Mouse (Mus musculus): ENCODE results near the gene Usp50.

The Usp50 gene

GRCm38 (mm10) chr2:126665984-126666383 is 117.3 kb downstream of the Usp50 start:
- DNase-seq (ENCODE audit: low read depth, low spot score) = no peak

GRCm38 (mm10) chr2:126663481-126663880 is 119.8 kb downstream of the Usp50 start:
- peak; percentile 80 for DNase-seq (ENCODE audit: low read depth, low spot score)
